ENCODE assay signal across 14 mouse cellular contexts in genomic region chr10:60634391-60634790, GRCm38 (mm10).
A peak's percentile ranks its signal among the peaks of the same experiment; 100 is the strongest.
DNase-seq lines count a peak whose midpoint lies in the region; TF ChIP-seq lines count a peak whose summit lies in the region.
"Had no signal": no experiment of that assay in that cellular context is flagged by ENCODE, and none has a peak within 500 bp of the region (broad histone marks: within the 10 kb centered on the region; RNA-seq: fewer than 3 reads in every experiment).

No protein-coding gene starts in this region.

- DNase-seq in brain, embryonic 14.5 days (ENCODE audit: low read depth) = peak; percentile 37
- DNase-seq in cerebellum, adult 8-10 months = peak; percentile 50
- DNase-seq in frontal cortex, postnatal 36 days (ENCODE audit: low spot score in 2 of 2) = peak; percentile 42 to 62
- DNase-seq in left cerebral cortex, postnatal 25 days (ENCODE audit: low spot score in 2 of 2) = peak; percentile 19 to 70
- DNase-seq in thymus, adult 18-20 months = no peak
- DNase-seq in gastrocnemius, adult 2 months = no peak
- no peak for DNase-seq in heart, adult 2 months
- DNase-seq: adrenal gland, postnatal 14 days; embryo, embryonic 11 days; gastrocnemius, postnatal 36 days; kidney, adult 9 months; lung, adult 2 months; thymus, postnatal 25 days had no signal

- intact Hi-C loops in left cerebral cortex, postnatal 25 days (cut with DNase I) = no loop called here
- intact Hi-C loops in gastrocnemius, adult 2 months (cut with DNase I) = no loop called here
- intact Hi-C loops in heart, adult 2 months (cut with DNase I) = loop anchor here (5.0 kb wide), 1 partner anchor 53 kb away; no protein-coding TSS in a partner anchor

- TF ChIP-seq EP300 in heart, adult 2 months (IDR thresholded peaks at IDR 0.05; ENCODE audit: insufficient read depth, low read depth, low read length) = no peak

- no peak for TF ChIP-seq POLR2A in brain, embryonic 14.5 days (IDR thresholded peaks at IDR 0.05; ENCODE audit: borderline replicate concordance, extremely low read depth, insufficient read depth, insufficient read length, poor library complexity, severe bottlenecking)
- TF ChIP-seq POLR2A in heart, adult 2 months (IDR thresholded peaks at IDR 0.05; ENCODE audit: insufficient read depth, low read depth, low read length) = no peak

- H3K36me3 ChIP-seq in heart, adult 2 months (ENCODE audit: control insufficient read depth, insufficient read depth, low read length) = no peaks in the 10 kb centered on the region

- no peak overlapping the region for H3K9ac ChIP-seq in heart, adult 2 months (ENCODE audit: low read depth, low read length)

- no peak overlapping the region for H3K27ac ChIP-seq in gastrocnemius, adult 2 months
- H3K27ac ChIP-seq in heart, adult 2 months = no peak overlapping the region

- H3K27me3 ChIP-seq in heart, adult 2 months (ENCODE audit: control insufficient read depth, insufficient read depth, low read length) = no peaks in the 10 kb centered on the region

- no peak overlapping the region for H3K4me3 ChIP-seq in gastrocnemius, adult 2 months
- H3K4me3 ChIP-seq in heart, adult 2 months = no peak overlapping the region
- H3K4me3 ChIP-seq: erythroblast, embryonic 14.5 days had no signal

- TF ChIP-seq CTCF in brain, embryonic 14.5 days (IDR thresholded peaks at IDR 0.05; ENCODE audit: borderline replicate concordance, extremely low read depth, insufficient read depth, insufficient read length) = no peak
- no peak for TF ChIP-seq CTCF in gastrocnemius, adult 2 months (IDR thresholded peaks at IDR 0.05)
- TF ChIP-seq CTCF in heart, adult 2 months (IDR thresholded peaks at IDR 0.05) = no peak

- WGBS in heart, adult 2 months = 48% methylated on average over 9 of the region's 9 CpGs

- no peaks in the 10 kb centered on the region for H3K79me2 ChIP-seq in heart, adult 2 months (replicated peaks; ENCODE audit: control insufficient read depth, insufficient read depth, low read length)

- peaks cover 1% of the 10 kb centered on the region for H3K4me1 ChIP-seq in heart, adult 2 months (ENCODE audit: control insufficient read depth, insufficient read depth, low read length)

Comparison
In these comparisons a context has a peak if more than half of its experiments do, and no peak if none do; other contexts are left out.
1. DNase-seq: peak in brain, embryonic 14.5 days (single experiment), cerebellum, adult 8-10 months (single experiment), frontal cortex, postnatal 36 days (2 of 2) and left cerebral cortex, postnatal 25 days (2 of 2); none in thymus, adult 18-20 months (0 of 2), gastrocnemius, adult 2 months (single experiment) and heart, adult 2 months (0 of 2).